Mouse (Mus musculus) MEL (cell line): ENCODE data around the gene Borcs5. TPM values are rescaled to one million over a fixed set of nuclear protein-coding genes. Genes with fewer than 3 reads are reported as not detected.
A peak's percentile ranks its signal among the peaks of the same experiment; 100 is the strongest.

Source experiments
- DNase-seq: peaks from one replicate; pipeline ENCODE4 v3.0.0; 2011; ENCODE audit warnings: low read depth, low spot score
- H3K27ac ChIP-seq: 2 replicates; pipeline ENCODE4 v1.5.1; 2012; ENCODE audit warnings: low read depth, mild to moderate bottlenecking, control low read depth, low read length, moderate library complexity; ENCODE audit not compliant: control insufficient read depth
- H3K27me3 ChIP-seq, 2 experiments: fragments of 150-350 bp in 1 of 2; sonication (generic) in 1 of 2; 2 replicates each; pipeline ENCODE4 v1.6.1; 2012; ENCODE audit warnings: low read length in 2 of 2, mild to moderate bottlenecking in 2 of 2, improper control_type of control experiment in 1 of 2, moderate library complexity in 1 of 2; ENCODE audit not compliant: insufficient read depth in 2 of 2, control insufficient read depth in 1 of 2
- H3K36me3 ChIP-seq, 2 experiments: 2 replicates each; pipeline ENCODE4 v1.6.1; 2012 to 2014; ENCODE audit warnings: low read length in 2 of 2, improper control_type of control experiment in 1 of 2, inconsistent platforms in 1 of 2, mild to moderate bottlenecking in 1 of 2; ENCODE audit not compliant: insufficient read depth in 2 of 2, control insufficient read depth in 1 of 2
- H3K4me1 ChIP-seq, 2 experiments: fragments of 150-350 bp in 1 of 2; sonication (generic) in 1 of 2; 2 replicates each; pipeline ENCODE4 v1.6.1; 2012; ENCODE audit warnings: low read length in 2 of 2, improper control_type of control experiment in 1 of 2, mild to moderate bottlenecking in 1 of 2; ENCODE audit not compliant: insufficient read depth in 2 of 2, control insufficient read depth in 1 of 2
- H3K4me3 ChIP-seq, 2 experiments: fragments of 150-350 bp in 1 of 2; sonication (generic) in 1 of 2; 2 replicates each; pipeline ENCODE4 v1.5.1; 2012; ENCODE audit warnings: low read depth in 2 of 2, low read length in 2 of 2, mild to moderate bottlenecking in 2 of 2, moderate library complexity in 2 of 2, control low read depth in 1 of 2, improper control_type of control experiment in 1 of 2; ENCODE audit not compliant: control insufficient read depth in 1 of 2, insufficient read depth in 1 of 2
- H3K79me2 ChIP-seq: 2 replicates; pipeline ENCODE4 v1.6.1; 2012; ENCODE audit warnings: mild to moderate bottlenecking, low read length, moderate library complexity; ENCODE audit not compliant: control insufficient read depth, poor library complexity, insufficient read depth
- H3K9ac ChIP-seq: 2 replicates; pipeline ENCODE4 v1.6.1; 2012; ENCODE audit warnings: low read depth, mild to moderate bottlenecking, control low read depth, low read length, moderate library complexity; ENCODE audit not compliant: control insufficient read depth, poor library complexity, severe bottlenecking
- H3K9me3 ChIP-seq: fragments of 150-350 bp; sonication (generic); replicated peaks from 2 replicates; pipeline ENCODE4 v1.6.1; 2012; ENCODE audit warnings: mild to moderate bottlenecking, low read length, improper control_type of control experiment, moderate library complexity; ENCODE audit not compliant: insufficient read depth
- BHLHE40 ChIP-seq: IDR thresholded peaks from 2 replicates; pipeline ENCODE4 v1.6.1; 2012; ENCODE audit warnings: low read depth, mild to moderate bottlenecking, inconsistent platforms, low read length, improper control_type of control experiment, borderline replicate concordance
- CHD2 ChIP-seq: IDR thresholded peaks from 2 replicates; pipeline ENCODE4 v1.6.1; 2011; ENCODE audit warnings: low read length, improper control_type of control experiment
- CTCF ChIP-seq, 3 experiments: IDR thresholded peaks in 2 of 3; conservative IDR thresholded peaks in 1 of 3; 2 replicates each; pipeline ENCODE4 v1.5.1; 2011 to 2012; ENCODE audit warnings: low read length in 3 of 3, low read depth in 2 of 3, mild to moderate bottlenecking in 2 of 3, improper control_type of control experiment in 1 of 3, inconsistent platforms in 1 of 3, mixed read lengths in 1 of 3, moderate library complexity in 1 of 3; ENCODE audit not compliant: control insufficient read depth in 1 of 3, insufficient read depth in 1 of 3, poor library complexity in 1 of 3, severe bottlenecking in 1 of 3
- E2F4 ChIP-seq: IDR thresholded peaks from 2 replicates; pipeline ENCODE4 v1.6.1; 2011; ENCODE audit warnings: low read depth, low read length, improper control_type of control experiment, borderline replicate concordance
- ETS1 ChIP-seq: IDR thresholded peaks from 2 replicates; pipeline ENCODE4 v1.6.1; 2012; ENCODE audit warnings: low read depth, mild to moderate bottlenecking, inconsistent platforms, low read length, improper control_type of control experiment, moderate library complexity
- GATA1 ChIP-seq: IDR thresholded peaks from 2 replicates; pipeline ENCODE4 v1.6.1; 2011; ENCODE audit warnings: low read depth, low read length, improper control_type of control experiment
- KAT2A ChIP-seq: conservative IDR thresholded peaks from 2 replicates; pipeline ENCODE4 v1.6.1; 2012; ENCODE audit warnings: low read depth, low read length, improper control_type of control experiment, inconsistent platforms
- MXI1 ChIP-seq: IDR thresholded peaks from 2 replicates; pipeline ENCODE4 v1.6.1; 2011; ENCODE audit warnings: mild to moderate bottlenecking, low read depth, low read length, improper control_type of control experiment
- MYC ChIP-seq: IDR thresholded peaks from 2 replicates; pipeline ENCODE4 v1.6.1; 2011; ENCODE audit warnings: low read depth, mild to moderate bottlenecking, low read length, improper control_type of control experiment, moderate library complexity
- POLR2A ChIP-seq, 2 experiments: IDR thresholded peaks; 2 replicates each; pipeline ENCODE4 v1.6.1; 2011 to 2012; ENCODE audit warnings: low read length in 2 of 2, mild to moderate bottlenecking in 2 of 2, control low read depth in 1 of 2, improper control_type of control experiment in 1 of 2, low read depth in 1 of 2, moderate library complexity in 1 of 2; ENCODE audit not compliant: control insufficient read depth in 1 of 2, insufficient read depth in 1 of 2, poor library complexity in 1 of 2
- POLR2AphosphoS2 ChIP-seq: IDR thresholded peaks from 2 replicates; pipeline ENCODE4 v1.6.1; 2011; ENCODE audit warnings: low read length, improper control_type of control experiment
- RAD21 ChIP-seq: IDR thresholded peaks from 2 replicates; pipeline ENCODE4 v1.6.1; 2011; ENCODE audit warnings: mild to moderate bottlenecking, low read depth, low read length, improper control_type of control experiment
- SIN3A ChIP-seq: IDR thresholded peaks from 2 replicates; pipeline ENCODE4 v1.6.1; 2012; ENCODE audit warnings: low read length, improper control_type of control experiment, inconsistent platforms
- SMC3 ChIP-seq: IDR thresholded peaks from 2 replicates; pipeline ENCODE4 v1.6.1; 2011; ENCODE audit warnings: low read depth, low read length, improper control_type of control experiment
- TCF12 ChIP-seq: IDR thresholded peaks from 2 replicates; pipeline ENCODE4 v1.6.1; 2014; ENCODE audit warnings: low read depth, mild to moderate bottlenecking, inconsistent platforms, low read length, improper control_type of control experiment, moderate library complexity
- USF1 ChIP-seq: IDR thresholded peaks from 2 replicates; pipeline ENCODE4 v1.6.1; 2014; ENCODE audit warnings: low read depth, mild to moderate bottlenecking, inconsistent platforms, low read length, improper control_type of control experiment, moderate library complexity
- ZC3H11A ChIP-seq: IDR thresholded peaks from 2 replicates; pipeline ENCODE4 v1.6.1; 2012; ENCODE audit warnings: low read depth, mild to moderate bottlenecking, inconsistent platforms, low read length, improper control_type of control experiment
- ZKSCAN1 ChIP-seq: IDR thresholded peaks from 2 replicates; pipeline ENCODE4 v1.6.1; 2012; ENCODE audit warnings: low read depth, mild to moderate bottlenecking, inconsistent platforms, low read length, improper control_type of control experiment, moderate library complexity
- ZNF384 ChIP-seq: IDR thresholded peaks from 2 replicates; pipeline ENCODE4 v1.6.1; 2012; ENCODE audit warnings: low read depth, mild to moderate bottlenecking, inconsistent platforms, low read length, improper control_type of control experiment
- polyA plus RNA-seq, 2 experiments: library from polyadenylated mRNA; stranded (reverse) in 1 of 2; unstranded in 1 of 2; fragments of >175 nt in 1 of 2; fragments of >200 nt in 1 of 2; gene quantifications; 2 replicates each; pipeline versions ENCODE4 v1.2.1 to v1.2.4; 2012; ENCODE audit warnings: low replicate concordance in 2 of 2, low read depth in 1 of 2; ENCODE audit not compliant: insufficient read length in 2 of 2, insufficient read depth in 1 of 2, missing spikeins in 1 of 2
- total RNA-seq: library from RNA; depleted of rRNA; stranded (reverse); fragments of 300-350 nt; gene quantifications from 2 replicates; pipeline ENCODE4 v1.2.3, GENCODE M21; 2012

The Borcs5 gene
- total and polyA plus RNA-seq, 3 experiments = 7.7 to 13.0 TPM; not detected in 1

GRCm38 (mm10) chr6:134656527-134656926 lies 17.2 kb downstream of the Borcs5 start:
- Histone ChIP-seq H3K4me1 (peaks cover 0 to 5% of the 10 kb centered on the region in 2 experiments; a peak in 2 of 4 replicates), H3K79me2 (no peaks in the 10 kb centered on the region), H3K4me3 (no peak overlapping the region), H3K27ac (no peak overlapping the region), H3K9ac (no peak overlapping the region), H3K27me3 (no peaks in the 10 kb centered on the region), H3K9me3 (no peaks in the 10 kb centered on the region), H3K36me3 (peaks cover 0 to 6% of the 10 kb centered on the region in 2 experiments; a peak in 2 of 4 replicates)
- DNase-seq = no peak
- no peak for TF ChIP-seq MXI1
- TF ChIP-seq SIN3A = no peak
- TF ChIP-seq E2F4 = no peak
- TF ChIP-seq ZC3H11A = no peak
- no peak for TF ChIP-seq USF1
- TF ChIP-seq POLR2A (IDR thresholded peaks at IDR 0.05; ENCODE audit: control insufficient read depth in 1 of 2, insufficient read depth in 1 of 2, low read depth in 1 of 2, low read length in 2 of 2, poor library complexity in 1 of 2) = no peak
- no peak for TF ChIP-seq TCF12
- no peak for TF ChIP-seq KAT2A
- TF ChIP-seq CHD2 = no peak
- no peak for TF ChIP-seq ZKSCAN1
- TF ChIP-seq MYC = no peak
- no peak for TF ChIP-seq ETS1
- no peak for TF ChIP-seq GATA1

- Histone ChIP-seq H3K79me2 (no peaks in the 10 kb centered on the region), H3K27me3 (no peaks in the 10 kb centered on the region), H3K4me1 (peaks cover 0 to 5% of the 10 kb centered on the region in 2 experiments; a peak in 2 of 4 replicates), H3K9me3 (no peaks in the 10 kb centered on the region), H3K4me3 (no peak overlapping the region)
- DNase-seq = peak; percentile 68
- TF ChIP-seq RAD21 (peak; percentile 96), ZNF384 (0 out of 2 replicates have a peak, but pooled peaks have one; percentile 36), BHLHE40 (no peak), ZC3H11A (peak; percentile 86), USF1 (no peak), SMC3 (peak; percentile 91), TCF12 (0 out of 2 replicates have a peak, but pooled peaks have one; percentile 10), POLR2AphosphoS2 (no peak), CTCF (IDR thresholded peaks at IDR 0.05 in 2 of 3, conservative IDR thresholded peaks at IDR 0.05 in 1 of 3; ENCODE audit: control insufficient read depth in 1 of 3, insufficient read depth in 1 of 3, low read depth in 2 of 3, low read length in 3 of 3, poor library complexity in 1 of 3, severe bottlenecking in 1 of 3) (peak; percentile 55 to 92 (median 63))
- TF ChIP-seq, all 39 proteins: peak for 6
- H3K9ac ChIP-seq = no peak overlapping the region
- H3K36me3 ChIP-seq = peaks cover 0 to 6% of the 10 kb centered on the region in 2 experiments; a peak in 2 of 4 replicates
- no peak overlapping the region for H3K27ac ChIP-seq
Observed at GRCm38 (mm10) chr6:134659108-134659958, 20.0 kb downstream of the Borcs5 start.
